Mouse (Mus musculus): ENCODE data around the gene Ticam1. TPM values are rescaled to one million over a fixed set of nuclear protein-coding genes. Genes with fewer than 3 reads are reported as not detected.
A peak's percentile ranks its signal among the peaks of the same experiment; 100 is the strongest.
"Not testable (repeated sequence)": the region's sequence is repeated elsewhere in the genome, so short reads cannot be mapped to it uniquely, and the experiment has no call there.

The Ticam1 gene
- polyA plus RNA-seq, 1 experiment from 2014 or later = 7.7 TPM

DNA sequence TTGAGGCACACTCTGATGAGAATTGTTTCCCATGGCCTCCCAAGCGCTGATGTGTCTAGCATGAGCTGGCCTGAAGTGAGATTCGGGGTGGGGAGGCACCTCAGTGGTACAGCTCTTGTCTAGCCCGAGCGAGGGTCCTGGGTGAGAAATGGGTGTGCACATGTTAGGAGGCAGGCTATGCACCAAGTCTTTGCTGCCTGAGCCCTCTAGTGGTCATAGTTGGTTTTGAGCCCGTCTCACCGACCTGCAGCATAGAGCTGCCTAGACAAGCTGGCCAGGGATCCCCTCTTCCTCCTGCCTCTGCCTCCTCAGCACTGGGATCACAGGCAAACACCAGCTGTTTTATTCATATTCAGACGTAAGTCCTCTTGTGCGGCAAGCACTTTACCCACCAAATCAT is 12.6 kb downstream of the Ticam1 start:
- DNase-seq (ENCODE audit: low spot score) (peak; percentile 82), ATAC-seq (replicated peaks; ENCODE audit: low FRiP score, low read depth) (peak; percentile 52)
- H3K27me3 ChIP-seq (ENCODE audit: insufficient read depth, low read length) = no peaks in the 10 kb centered on the region
- no peak overlapping the region for H3K4me2 ChIP-seq (ENCODE audit: low read length)
- no peak overlapping the region for H3K9ac ChIP-seq (ENCODE audit: low read depth, low read length)
- H3K4me1 ChIP-seq (replicated peaks; ENCODE audit: insufficient read depth, low read length) = 0 out of 2 replicates have a peak, but pooled peaks cover 8% of the 10 kb centered on the region
- H3K9me3 ChIP-seq (replicated peaks; ENCODE audit: low read length) = no peaks in the 10 kb centered on the region
- WGBS = 23% methylated on average over 8 of the region's 8 CpGs
- H3K36me3 ChIP-seq (ENCODE audit: insufficient read depth, low read length) = peaks cover 23% of the 10 kb centered on the region; the same call in 1 of the 2 replicates
- H3K4me3 ChIP-seq (replicated peaks; ENCODE audit: low read depth, low read length) = no peak overlapping the region
- peak; percentile 81 for TF ChIP-seq CTCF (IDR thresholded peaks at IDR 0.05; ENCODE audit: low read depth)
- no peak overlapping the region for H3K27ac ChIP-seq

DNA sequence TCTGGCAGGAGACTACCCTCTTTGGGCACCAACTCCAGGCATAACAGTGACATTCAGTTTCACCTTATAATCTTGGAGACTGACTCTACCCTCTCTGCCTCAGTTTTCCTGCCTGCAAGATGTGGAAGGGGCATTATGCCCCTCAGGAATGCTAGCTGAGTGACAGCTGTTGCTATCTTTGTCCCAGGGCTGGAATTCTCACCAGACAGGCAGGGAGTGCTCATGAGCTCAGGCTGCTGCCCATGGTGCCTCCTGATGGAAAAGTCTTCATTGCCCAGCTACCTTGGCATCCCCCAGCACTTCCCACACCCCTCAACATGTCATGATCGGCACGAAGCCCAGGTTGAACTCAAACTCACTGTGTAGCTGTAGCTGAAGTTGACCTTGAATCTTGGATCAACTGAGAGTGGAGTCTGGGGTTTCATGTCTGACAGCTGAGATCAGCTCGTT is 13.9 kb downstream of the Ticam1 start:
- H3K27me3 ChIP-seq (ENCODE audit: insufficient read depth, low read length) = no peaks in the 10 kb centered on the region
- ATAC-seq (replicated peaks; ENCODE audit: low FRiP score, low read depth) (no peak), DNase-seq (ENCODE audit: low spot score) (no peak)
- no peak overlapping the region for H3K4me2 ChIP-seq (ENCODE audit: low read length)
- TF ChIP-seq CTCF (IDR thresholded peaks at IDR 0.05; ENCODE audit: low read depth) = no peak
- H3K4me1 ChIP-seq (replicated peaks; ENCODE audit: insufficient read depth, low read length) = peaks cover 14% of the 10 kb centered on the region; the same call in 1 of the 2 replicates
- peaks cover 31% of the 10 kb centered on the region; the same call in 1 of the 2 replicates for H3K36me3 ChIP-seq (ENCODE audit: insufficient read depth, low read length)
- no peak overlapping the region for H3K4me3 ChIP-seq (replicated peaks; ENCODE audit: low read depth, low read length)
- WGBS = 84% methylated on average over 3 of the region's 3 CpGs
- no peak overlapping the region for H3K27ac ChIP-seq
- H3K9me3 ChIP-seq (replicated peaks; ENCODE audit: low read length) = no peaks in the 10 kb centered on the region
- no peak overlapping the region for H3K9ac ChIP-seq (ENCODE audit: low read depth, low read length)

DNA sequence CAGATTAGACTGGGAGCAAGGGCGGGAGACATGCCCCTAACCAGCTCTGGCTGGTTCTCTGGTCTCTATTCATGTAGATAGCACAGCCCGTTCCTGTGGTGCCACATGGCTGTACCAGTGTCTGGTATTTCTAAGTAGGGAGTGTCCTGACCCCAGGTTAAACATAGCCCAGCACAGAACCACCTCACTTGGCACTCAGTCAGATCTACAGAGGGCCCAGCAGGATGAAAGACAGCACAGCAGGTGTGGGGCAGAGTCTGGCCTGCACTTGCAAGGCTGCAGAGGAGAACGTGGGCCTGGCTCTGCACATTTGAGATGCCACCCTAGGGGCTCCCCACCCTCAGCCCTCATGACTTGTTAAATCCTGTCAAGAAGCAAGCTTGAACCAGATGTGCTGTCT is 15.4 kb downstream of the Ticam1 start:
- 76% methylated on average over 3 of the region's 3 CpGs for WGBS
- Histone ChIP-seq H3K27me3 (ENCODE audit: insufficient read depth, low read length) (no peaks in the 10 kb centered on the region), H3K4me1 (replicated peaks; ENCODE audit: insufficient read depth, low read length) (peaks cover 17% of the 10 kb centered on the region; the same call in 1 of the 2 replicates), H3K4me2 (ENCODE audit: low read length) (no peak overlapping the region), H3K27ac (no peak overlapping the region), H3K36me3 (ENCODE audit: insufficient read depth, low read length) (peaks cover 31% of the 10 kb centered on the region; the same call in 1 of the 2 replicates), H3K9ac (ENCODE audit: low read depth, low read length) (no peak overlapping the region), H3K4me3 (replicated peaks; ENCODE audit: low read depth, low read length) (no peak overlapping the region), H3K9me3 (replicated peaks; ENCODE audit: low read length) (no peaks in the 10 kb centered on the region)
- no peak for TF ChIP-seq CTCF (IDR thresholded peaks at IDR 0.05; ENCODE audit: low read depth)
- no peak for DNase-seq (ENCODE audit: low spot score)
- ATAC-seq (replicated peaks; ENCODE audit: low FRiP score, low read depth) = no peak

DNA sequence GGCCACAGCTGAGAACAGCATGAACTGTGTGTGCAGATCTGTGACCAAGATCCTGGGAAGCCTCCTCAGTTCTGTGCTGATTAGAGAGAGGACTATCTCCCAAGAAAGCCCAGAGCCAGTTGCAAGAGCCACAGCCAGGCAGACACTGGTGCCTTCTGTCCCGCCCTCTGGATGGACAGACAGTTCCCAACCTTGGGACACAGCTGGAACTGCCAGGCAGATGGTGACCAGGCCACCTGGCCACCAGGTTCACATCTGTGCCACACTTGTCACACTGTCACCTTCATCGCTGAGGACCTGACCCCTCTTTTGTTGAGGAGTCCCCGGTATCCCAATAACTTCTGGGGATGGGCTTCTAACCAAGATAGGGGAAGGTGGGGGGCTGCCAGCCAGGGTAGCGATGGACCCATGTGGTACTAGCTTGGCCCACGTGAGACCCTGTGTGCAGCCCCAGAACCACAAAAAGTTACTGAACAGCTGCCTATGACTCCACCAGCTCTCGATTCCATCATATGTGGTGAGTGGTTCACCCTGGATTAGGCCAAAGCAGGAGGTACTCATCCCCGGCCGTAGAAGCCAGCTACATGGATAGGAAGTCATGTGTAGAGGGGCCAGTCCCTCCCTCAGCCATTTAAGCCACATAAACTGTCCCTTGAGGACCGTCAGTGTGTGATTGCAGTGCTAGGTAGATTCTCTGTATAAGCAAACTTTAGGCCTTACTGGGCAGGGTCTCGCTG is 17.1 kb downstream of the Ticam1 start:
- Histone ChIP-seq H3K4me1 (replicated peaks; ENCODE audit: insufficient read depth, low read length) (peaks cover 17% of the 10 kb centered on the region; the same call in 1 of the 2 replicates), H3K27ac (no peak overlapping the region), H3K9me3 (replicated peaks; ENCODE audit: low read length) (no peaks in the 10 kb centered on the region), H3K27me3 (ENCODE audit: insufficient read depth, low read length) (no peaks in the 10 kb centered on the region), H3K4me2 (ENCODE audit: low read length) (no peak overlapping the region), H3K36me3 (ENCODE audit: insufficient read depth, low read length) (peaks cover 31% of the 10 kb centered on the region; the same call in 1 of the 2 replicates), H3K4me3 (replicated peaks; ENCODE audit: low read depth, low read length) (no peak overlapping the region), H3K9ac (ENCODE audit: low read depth, low read length) (peak overlapping the region; percentile 35; the same call in 1 of the 2 replicates)
- 87% methylated on average over 10 of the region's 10 CpGs for WGBS
- no peak for TF ChIP-seq CTCF (IDR thresholded peaks at IDR 0.05; ENCODE audit: low read depth)
- no peak for DNase-seq (ENCODE audit: low spot score)
- no peak for ATAC-seq (replicated peaks; ENCODE audit: low FRiP score, low read depth)

DNA sequence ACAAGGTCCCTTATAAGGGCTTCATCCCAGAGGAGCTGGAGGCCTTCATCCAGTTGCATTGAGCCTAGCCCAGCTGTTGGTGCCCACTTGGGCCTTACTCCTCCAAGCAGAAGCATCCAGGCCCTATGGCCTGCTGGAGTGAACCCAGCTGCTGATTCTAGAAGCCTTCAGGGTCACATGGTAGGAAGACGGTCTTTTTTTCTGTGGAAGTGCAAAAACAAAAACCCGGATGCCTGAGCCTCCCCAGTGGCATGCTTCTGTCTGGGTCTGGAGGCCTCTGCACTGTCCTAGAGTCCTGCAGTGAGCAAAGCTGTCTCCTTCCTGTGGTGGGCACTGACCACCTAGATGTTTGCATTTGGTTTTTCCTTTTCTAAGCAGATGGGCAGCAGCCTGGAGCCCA is 17.8 kb downstream of the Ticam1 start:
- WGBS = 49% methylated on average over 2 of the region's 2 CpGs
- peaks cover 31% of the 10 kb centered on the region; the same call in 1 of the 2 replicates for H3K36me3 ChIP-seq (ENCODE audit: insufficient read depth, low read length)

DNA sequence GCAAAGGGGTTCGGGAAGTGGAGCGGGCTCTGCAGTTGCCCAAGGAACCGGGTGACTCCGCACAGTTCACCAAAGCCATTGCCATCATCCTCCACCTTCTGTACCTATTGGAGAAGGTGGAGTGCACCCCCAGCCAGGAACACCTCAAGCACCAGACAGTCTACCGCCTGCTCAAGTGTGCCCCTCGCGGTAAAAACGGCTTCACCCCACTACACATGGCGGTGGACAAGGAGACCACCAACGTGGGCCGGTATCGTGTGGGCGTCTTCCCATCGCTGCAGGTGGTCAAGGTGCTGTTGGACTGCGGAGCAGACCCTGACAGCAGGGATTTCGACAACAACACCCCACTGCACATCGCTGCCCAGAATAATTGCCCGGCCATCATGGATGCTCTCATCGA is 18.3 kb downstream of the Ticam1 start:
- not testable (repeated sequence) for H3K9ac ChIP-seq (ENCODE audit: low read depth, low read length); H3K9me3 ChIP-seq (replicated peaks; ENCODE audit: low read length); H3K4me3 ChIP-seq (replicated peaks; ENCODE audit: low read depth, low read length); ATAC-seq (replicated peaks; ENCODE audit: low FRiP score, low read depth); H3K27ac ChIP-seq; DNase-seq (ENCODE audit: low spot score); H3K27me3 ChIP-seq (ENCODE audit: insufficient read depth, low read length)
- Histone ChIP-seq H3K4me1 (replicated peaks; ENCODE audit: insufficient read depth, low read length) (peaks cover 17% of the 10 kb centered on the region; the same call in 1 of the 2 replicates), H3K4me2 (ENCODE audit: low read length) (0 out of 2 replicates have a peak overlapping the region, but pooled peaks have one; percentile 79), H3K36me3 (ENCODE audit: insufficient read depth, low read length) (peaks cover 31% of the 10 kb centered on the region; the same call in 1 of the 2 replicates)
- 92% methylated on average over 19 of the region's 19 CpGs for whole genome bisulfite sequencing

More for the DNA sequence above, 17.8 kb downstream of the Ticam1 start:
- not testable (repeated sequence) for H3K9me3 ChIP-seq (replicated peaks; ENCODE audit: low read length); H3K27ac ChIP-seq; ATAC-seq (replicated peaks; ENCODE audit: low FRiP score, low read depth); H3K4me3 ChIP-seq (replicated peaks; ENCODE audit: low read depth, low read length); DNase-seq (ENCODE audit: low spot score); H3K27me3 ChIP-seq (ENCODE audit: insufficient read depth, low read length); H3K4me2 ChIP-seq (ENCODE audit: low read length)
- Histone ChIP-seq H3K4me1 (replicated peaks; ENCODE audit: insufficient read depth, low read length) (peaks cover 17% of the 10 kb centered on the region; the same call in 1 of the 2 replicates), H3K9ac (ENCODE audit: low read depth, low read length) (peak overlapping the region; percentile 35; the same call in 1 of the 2 replicates)
